Mouse (Mus musculus) cerebellum, adult (tissue): ENCODE results near the gene Stra6.

ENCODE experiments used
- ATAC-seq: cut with Nextera tagmentation; 2 replicates; pipeline ENCODE4 v1.9.2; 2017; ENCODE audit warnings: mild to moderate bottlenecking, moderate library complexity, mixed read lengths; ENCODE audit not compliant: insufficient number of reproducible peaks, low FRiP score, low TSS enrichment

Stra6 gene

DNA sequence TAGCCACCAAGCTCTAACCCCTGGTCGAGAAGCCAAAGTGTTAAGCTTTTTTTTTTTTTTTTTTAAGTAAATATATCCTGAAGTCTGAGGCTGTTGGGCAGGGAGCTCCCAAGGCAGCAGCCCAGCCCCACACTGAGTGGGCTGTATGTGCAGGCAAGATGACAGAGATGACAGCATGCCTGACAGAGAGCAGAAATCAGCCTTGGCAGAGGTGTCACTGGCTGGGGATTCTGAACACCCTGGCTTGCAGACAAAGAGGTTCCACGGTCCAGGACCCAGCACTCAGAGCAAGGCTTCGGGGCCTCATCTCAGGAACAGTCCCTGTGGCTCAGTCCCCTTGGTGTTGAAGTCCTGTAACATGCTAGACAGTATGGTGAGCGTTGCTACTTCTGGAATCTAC is 96.3 kb downstream of the Stra6 start:
- ATAC-seq = no peak

DNA sequence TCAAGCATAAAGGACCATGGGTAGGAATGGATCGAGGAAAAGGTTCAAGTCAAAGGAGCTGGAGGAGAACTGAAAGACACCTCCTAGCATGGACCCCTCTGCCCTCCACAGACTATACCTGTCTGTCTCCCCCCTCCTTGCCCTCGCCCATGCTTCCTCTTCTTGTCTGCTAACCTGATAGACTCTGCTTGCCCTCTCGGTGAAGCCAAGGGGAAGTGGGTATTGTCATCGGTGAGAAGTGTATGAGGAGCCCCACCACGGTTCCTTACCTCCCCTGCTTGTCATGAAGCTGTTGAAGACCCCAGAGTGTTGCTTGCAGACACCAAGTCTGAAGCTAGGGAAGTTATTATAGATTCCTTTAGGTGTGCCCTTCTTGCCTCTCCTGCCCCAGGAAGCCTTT is 96.7 kb downstream of the Stra6 start:
- no peak for ATAC-seq

DNA sequence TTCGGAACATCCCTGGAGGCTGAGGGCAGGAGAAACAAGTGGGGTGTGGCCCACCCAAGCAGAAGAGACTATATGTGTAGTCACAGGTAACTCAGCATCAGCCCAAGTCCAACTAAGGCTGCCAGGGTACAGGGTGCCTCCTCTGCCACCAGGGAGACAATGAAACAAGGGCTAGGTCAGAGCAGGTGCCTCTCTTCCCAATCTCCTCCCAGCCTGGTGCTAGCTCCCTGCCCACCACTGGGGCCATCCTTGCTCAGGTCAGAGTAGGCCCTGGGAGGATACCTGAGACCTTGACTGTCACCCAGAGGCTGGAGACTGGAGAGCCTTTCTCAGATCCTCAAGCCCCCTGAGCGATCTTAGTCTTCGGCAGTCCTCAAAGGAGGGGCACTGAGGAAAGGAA is 98.6 kb downstream of the Stra6 start:
- ATAC-seq = no peak

- ATAC-seq = no peak
Measured at GRCm38 (mm10) chr9:58163146-58163545, 99.6 kb downstream of the Stra6 start.

DNA sequence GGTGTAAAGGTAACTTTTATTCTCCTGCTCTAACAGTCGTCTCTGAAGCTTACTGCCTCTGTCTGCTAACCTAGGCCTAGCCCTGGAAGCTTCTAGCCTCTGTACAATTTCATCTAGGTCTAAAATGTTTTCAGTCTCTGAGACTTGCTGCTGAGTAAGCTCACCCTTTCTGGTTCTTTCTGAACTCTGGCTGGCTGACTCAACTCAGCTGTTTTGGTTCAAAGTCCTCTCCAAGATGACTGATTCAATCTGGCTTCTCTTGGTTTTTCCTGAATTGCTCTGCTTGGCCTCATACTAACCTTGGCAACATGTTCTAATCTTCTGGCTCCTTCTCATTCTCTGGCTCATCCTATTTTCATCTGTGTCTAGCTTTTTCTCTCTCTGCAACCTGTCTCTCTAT is 102.2 kb downstream of the Stra6 start:
- no peak for ATAC-seq

- ATAC-seq = no peak
Measured at GRCm38 (mm10) chr9:58168880-58169279, 105.3 kb downstream of the Stra6 start.

DNA sequence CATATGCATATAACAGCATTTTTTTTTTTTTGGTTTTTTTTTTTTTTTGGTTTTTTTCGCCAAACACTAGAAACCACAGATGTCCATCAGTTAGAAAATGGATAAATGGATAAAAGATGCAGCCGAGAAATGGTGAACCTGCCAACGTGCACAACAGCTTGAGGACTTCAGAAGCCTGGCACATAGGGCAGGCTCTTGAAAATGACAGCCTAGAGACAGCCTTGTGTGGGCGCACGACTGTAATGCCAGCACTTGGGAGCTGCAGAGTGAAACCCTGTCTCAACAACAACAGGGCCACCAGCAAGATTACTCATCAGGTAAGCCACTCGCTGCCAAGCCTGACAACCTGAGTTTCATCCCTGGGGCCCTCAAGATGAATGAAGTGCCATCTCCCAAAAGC is 105.8 kb downstream of the Stra6 start:
- no peak for ATAC-seq

DNA sequence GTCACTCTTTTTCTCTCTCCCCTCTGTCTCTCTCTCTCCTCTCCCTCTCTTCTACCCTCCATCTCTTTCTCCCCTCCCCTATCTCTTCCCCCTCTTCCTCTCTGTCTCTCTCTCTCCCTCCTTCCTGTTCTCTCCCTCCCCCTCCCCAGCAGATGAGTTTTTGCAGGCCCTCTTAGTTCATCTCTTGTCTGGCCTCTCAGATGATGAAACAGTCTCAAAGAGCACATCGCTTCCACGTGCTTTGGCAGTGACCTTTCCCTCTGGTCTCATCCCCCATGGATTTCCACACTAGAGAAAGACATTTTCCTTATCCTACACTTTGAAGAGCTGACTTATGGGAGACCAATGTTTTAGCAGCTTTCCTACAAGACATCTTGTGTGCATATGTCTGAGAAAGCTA is 109.3 kb downstream of the Stra6 start:
- ATAC-seq = no peak

GRCm38 (mm10) chr9:58174818-58175251 is 111.2 kb downstream of the Stra6 start:
- no peak for ATAC-seq

DNA sequence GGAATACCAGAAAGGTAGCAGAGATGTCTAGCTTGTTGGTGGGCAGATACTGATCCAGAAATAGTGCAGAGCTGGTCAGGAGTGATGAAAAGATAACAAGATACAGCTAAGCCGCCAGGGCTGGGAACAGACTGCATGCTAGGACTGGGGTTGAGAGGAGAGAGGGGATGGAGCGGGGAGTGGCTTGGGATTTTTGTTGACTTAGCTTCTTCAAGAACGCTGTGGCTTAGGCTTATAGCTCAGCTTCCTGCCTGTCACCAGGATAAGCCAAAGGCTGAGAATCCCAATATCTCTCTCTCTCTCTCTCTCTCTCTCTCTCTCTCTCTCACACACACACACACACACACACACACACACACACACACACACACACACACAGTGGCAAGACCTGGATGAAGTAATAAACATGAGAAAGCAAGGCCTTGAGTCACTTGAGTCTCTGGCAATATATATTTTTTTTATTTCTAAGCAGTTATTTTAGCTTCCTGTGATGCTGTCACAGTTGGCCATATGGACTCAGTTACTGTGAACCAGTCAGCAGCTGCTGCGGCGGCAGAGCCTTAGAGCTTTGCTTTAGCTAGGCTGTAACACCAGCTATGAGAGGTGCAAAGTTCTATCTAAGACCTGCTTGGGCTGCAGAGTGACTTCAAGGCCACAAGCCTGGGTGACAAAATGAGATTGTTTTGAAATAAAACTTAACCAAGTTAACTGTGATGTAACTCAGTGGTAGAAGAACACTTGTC is 112.3 kb downstream of the Stra6 start:
- no peak for ATAC-seq

DNA sequence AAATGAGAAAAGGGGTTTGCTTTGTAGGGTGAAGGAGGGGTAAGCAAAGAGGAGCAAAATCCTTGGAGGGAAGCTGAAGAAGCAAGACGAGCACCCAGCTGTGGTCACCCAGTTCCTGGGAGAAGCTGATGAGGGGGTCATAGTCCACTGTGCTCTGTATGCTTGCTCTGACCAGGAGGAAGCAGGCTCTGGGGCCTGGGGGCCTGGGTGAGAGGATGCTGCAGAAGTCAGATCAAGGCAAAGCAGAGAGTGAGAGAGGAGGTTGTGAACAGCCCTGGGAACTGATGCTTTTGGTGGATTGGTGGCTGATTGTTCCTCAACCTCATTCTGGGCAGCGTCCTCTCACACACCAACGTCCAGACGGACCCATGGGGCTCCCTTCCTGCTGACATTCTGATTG is 113.6 kb downstream of the Stra6 start:
- no peak for ATAC-seq

DNA sequence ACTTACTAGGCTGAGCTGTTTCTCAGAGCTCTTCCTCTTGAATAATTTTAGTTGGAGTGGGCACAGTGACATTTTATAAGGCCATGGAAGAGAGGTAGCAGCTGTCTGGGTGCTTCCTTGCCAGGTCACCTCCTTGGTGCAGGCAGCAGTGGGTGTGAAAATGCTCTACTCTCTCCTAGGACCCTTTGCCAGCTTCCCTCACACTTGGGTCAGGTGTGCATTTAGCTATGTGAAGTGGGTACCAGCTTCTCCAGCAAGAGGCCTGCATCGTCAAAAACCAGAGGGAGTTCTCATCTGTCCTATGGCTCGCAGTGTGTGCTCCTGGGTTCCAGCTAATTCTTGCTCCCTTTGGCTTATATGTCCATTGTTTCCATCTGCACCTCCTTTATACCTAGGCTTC is 115.8 kb downstream of the Stra6 start:
- no peak for ATAC-seq

- ATAC-seq = no peak
Measured at GRCm38 (mm10) chr9:58184456-58184855, 120.9 kb downstream of the Stra6 start.

DNA sequence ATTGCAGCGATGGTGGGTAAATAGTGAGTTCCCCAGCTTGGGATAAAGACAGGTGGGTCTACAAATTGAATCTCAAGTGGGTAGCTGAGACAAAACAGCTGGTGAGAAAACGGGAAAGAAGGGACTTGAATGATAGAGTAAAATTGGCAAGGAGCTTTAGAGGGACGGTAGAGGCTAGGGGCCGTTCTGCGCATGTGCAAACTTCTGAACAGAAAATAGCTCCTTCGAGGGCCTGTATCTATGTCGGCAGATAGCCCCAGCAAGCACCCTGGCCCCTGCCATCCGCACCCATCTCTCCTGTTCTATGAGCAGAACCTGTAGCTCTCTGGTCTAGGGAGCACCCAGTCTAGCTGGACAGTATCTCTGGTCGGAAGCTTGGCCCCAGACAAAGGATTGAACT is 130.6 kb downstream of the Stra6 start:
- ATAC-seq = no peak

DNA sequence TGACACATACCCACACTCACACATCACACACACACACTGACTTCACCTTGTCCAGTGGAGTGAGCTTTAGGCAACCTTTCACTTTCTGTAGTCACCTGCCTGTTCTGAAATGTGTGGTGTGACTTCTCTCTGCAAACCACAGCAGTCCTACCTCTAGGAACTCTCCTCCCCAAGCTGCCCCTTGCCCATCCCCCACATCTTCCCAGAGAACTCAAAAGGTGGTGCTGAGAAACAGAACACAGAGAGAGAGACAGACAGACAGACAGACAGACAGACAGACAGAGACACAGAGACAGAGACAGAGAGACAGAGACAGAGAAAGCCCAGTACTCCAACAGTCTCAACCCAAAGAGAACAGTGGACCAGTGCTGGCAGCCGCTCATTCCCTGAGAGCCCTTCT is 132.1 kb downstream of the Stra6 start:
- no peak for ATAC-seq

GRCm38 (mm10) chr9:58196141-58196540 is 132.6 kb downstream of the Stra6 start:
- ATAC-seq = no peak

- no peak for ATAC-seq
Measured at GRCm38 (mm10) chr9:58196610-58197567, 133.3 kb downstream of the Stra6 start.

- no peak for ATAC-seq
Measured at GRCm38 (mm10) chr9:58197781-58198701, 134.5 kb downstream of the Stra6 start.

DNA sequence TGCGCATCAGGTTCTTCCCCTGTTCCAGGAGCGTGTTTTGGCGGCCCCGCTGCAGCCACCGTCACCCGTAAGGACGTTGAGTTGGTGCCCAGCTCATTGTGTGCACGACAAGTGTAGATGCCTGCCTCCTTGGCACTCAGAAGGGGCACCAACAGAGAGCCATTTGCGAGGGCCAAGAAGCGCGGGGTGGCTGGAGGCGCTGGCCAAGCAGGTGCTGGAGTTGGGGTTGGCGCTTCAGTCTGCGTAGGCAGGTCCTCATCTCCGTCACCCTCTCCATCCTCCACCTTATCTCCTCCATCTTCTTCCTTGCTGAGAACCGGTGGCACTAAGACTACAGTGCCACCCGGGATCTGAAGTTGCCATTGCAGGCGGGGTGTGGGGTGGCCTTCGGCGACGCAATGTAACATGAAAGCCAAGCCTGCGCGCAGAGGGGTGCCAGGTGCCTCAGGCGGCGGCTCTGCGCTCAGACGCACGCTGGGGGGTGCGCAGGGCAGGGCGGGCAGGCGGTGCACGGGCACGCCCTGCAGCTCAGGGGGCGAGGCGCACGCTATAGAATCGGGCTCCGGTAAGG is 135.3 kb downstream of the Stra6 start:
- ATAC-seq = no peak
